Mouse (Mus musculus) retina, adult 2 months (tissue): ENCODE data around the gene Camk1.
A peak's percentile ranks its signal among the peaks of the same experiment; 100 is the strongest.

Experiments
- DNase-seq: peaks from one replicate; pipeline ENCODE4 v3.0.0-alpha.2; 2012; ENCODE audit warnings: low read depth, low spot score

Gene Camk1

DNA sequence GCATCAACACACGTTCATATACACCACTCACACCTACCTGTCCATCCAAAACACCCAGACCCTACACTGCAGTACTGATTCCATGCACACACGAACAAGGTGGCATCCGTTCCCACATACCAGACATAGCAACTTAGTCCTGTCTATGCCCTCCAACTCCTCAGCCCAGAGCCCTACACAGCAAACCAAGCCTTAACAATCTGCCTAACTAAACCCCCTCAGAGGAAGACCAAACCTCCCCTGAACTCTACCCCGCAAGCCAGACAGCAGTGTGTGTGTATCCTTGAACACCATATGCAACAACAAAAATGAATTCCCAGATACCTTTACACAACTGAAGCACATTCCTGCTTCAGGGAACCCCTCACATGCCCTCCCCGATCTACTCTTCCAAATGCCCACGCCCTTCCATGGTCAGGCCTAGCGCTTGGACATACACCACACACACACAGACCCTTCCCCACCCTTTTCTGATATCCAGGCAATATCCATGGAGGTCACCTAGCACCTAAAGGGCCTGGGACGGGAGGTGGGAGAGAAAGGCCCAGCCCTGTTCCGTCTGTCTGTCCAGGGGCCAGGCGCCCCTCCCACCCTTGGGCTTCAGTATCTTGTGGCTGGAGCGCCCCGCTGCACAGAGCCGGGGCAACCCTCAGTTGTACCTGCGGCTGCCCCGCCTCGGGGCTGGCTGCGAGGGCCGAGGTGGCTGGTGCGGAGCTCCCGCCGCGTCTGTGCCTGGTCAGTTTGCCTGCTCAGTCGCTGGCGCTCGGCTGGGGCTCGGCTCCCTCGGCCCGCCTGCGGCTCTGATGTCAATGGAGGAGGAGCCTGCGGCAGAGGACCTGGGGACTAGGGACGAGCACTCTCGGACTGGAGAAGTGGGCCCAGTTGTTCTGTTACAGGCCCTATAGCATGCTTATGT is at the start of gene Camk1:
Gene Camk1 (minus strand): TSS at position 808 of the 916 bp plus-strand sequence.
- DNase-seq = no peak

DNA sequence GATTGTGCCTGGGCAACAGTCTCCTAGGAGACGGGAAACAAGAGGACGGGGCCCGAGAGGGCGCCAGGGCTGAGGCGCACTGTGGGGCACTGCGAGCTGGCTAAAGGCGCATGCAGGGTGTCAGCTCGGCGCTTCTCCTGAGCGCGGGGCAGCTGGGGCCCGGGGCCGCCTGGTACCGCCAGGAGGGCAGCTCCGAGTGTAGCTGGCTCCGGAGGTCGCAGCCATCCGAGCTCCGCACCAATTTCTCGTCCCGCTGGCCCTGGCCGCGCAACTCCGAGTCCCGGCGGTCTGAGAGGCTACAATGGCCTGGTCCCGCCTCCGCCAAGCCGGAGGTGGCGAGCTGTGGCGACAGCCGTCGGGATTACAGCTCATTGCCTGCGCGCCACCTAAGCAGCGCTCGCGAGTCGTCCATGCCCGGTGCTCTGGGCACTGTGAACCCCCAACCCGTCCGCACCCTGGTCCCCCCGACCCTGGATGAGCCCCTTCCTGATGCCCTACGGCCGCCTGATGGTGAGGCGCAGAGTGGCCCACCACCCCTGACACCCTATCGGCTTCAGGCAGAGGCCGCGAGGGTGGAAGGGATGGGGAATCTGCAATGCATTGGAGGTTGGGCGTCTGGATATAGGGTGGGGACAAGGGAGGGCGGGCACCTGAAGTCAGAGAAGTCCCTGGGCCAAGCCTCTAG is 48.7 kb upstream of the Camk1 start:
- peak; percentile 52 for DNase-seq

DNA sequence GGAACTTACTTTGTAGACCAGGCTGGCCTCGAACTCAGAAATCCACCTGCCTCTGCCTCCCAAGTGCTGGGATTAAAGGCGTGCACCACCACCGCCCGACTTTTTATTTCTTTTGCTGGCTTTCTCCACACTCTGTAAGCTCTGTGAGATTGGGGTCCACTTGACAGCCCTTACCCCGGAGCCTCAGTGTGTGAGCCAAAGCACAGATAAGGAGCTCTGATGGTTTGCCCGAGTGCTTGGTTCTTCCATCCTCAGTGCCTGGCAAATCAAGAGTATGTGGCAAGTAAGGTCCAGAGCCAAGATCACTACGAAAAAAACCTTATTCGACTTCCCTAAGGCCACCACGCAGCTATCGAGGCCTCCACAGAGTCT is 48.2 kb upstream of the Camk1 start:
- DNase-seq = no peak

DNA sequence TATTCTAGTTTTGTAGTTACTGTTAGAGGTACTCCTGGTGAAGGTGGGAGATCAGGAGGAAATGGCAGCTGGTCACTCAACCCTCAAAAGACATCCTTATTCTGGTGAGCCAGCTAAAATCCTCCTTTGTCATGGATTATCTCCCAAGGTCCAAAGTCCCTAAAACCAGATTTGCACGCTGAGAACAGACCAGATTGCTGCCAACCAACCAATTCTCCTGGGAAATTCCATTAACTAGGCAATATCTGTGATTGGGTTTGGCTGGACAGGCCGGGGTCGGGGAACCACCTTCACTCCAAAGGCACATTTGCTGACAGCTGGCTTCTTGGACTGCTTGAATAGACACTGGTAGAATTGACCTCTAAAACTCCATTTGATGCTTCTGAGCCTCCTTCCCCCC is 46.9 kb upstream of the Camk1 start:
- DNase-seq = no peak

DNA sequence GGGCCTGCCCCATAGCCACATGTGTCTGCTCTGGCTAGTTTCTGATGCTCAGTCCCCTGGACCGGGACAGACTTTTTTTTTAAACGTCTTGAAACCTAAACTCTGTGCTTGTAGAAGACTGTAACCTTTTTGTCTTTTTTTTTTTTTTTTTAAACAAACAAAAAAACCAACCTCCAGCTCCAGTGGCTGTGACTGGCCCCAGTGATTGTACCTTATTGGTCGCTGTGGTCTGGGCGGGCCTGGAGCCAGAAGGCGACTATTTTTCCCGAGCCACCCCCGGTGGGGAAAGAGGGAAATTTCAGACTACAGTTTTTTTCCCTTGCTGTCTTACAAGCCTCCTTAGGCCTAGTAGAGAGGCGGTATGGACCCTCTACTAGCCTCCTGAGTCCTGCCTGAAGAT is 45.2 kb upstream of the Camk1 start, which contains the start of gene Ttll3:
Gene Ttll3 (plus strand): TSS at position 301 of the 400 bp plus-strand sequence.
- no peak for DNase-seq

DNA sequence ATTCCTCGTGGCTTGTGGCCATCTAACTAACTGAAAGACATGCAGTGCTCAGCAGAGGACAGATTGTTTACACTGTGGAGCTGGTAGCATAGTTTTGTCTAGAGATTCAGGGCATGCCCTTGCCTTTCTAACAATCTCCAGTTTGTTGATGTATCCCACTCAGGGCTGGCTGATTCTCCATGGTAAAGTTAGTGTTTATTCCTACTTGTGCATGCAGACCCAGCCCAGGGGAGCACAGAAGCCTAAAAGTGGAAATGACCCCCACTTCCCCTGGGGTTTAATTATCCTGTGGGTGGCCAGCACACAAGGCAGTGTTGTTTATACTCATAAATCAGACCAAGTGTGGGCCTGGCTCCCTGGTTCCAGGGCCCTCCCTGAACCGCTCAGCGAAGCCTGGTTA is 42.2 kb upstream of the Camk1 start:
- DNase-seq = no peak

DNA sequence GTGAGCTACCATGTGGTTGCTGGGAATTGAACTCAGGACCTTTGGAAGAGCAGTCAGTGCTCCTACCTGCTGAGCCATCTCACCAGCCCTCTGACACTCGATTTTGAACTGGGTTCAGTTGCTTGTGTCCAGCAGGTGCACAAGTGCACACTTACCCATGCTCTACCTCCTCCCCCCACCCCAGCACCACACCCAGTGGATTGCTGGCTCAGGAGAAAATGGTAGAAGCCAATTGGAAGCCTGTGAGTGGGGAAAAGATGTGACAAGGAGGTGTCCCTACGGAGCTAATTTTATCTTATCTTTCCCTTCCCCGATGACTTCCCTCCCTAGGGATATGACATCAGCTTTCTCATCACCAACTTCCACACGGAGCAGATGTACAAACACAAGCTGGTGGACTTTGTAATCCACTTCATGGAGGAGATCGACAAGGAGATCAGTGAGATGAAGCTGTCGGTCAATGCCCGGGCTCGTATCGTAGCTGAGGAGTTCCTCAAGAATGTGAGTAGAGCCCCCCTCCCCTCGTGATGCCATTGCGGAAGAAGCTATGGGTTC is 41.5 kb upstream of the Camk1 start:
- DNase-seq = no peak

DNA sequence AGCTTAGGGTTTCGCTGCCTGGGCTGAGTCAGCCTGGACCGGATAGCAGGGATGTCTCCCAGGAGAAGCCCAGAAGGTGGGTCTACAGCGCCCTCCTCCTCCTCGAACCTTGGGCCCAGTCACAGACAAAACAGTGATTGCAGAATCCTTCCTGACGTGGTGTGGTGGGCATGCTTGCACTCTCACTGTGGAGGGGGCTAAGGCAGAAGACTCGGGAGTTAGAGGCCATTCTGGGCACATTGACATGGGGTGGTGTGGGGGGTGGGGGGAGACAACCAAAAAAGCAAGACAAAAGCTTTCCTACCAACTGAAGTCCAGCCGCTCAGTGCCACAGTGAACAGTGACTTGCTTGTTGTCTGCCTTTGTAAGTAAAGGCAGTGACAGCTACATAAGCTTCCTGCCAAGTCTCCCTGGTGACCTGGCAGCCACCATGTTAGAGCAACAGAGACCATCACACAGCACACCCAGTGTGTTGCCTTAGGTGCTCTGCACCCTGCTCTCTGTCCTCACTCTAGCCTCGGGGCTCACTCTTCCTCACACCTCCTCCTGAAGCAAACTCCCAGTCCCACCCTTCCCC is 40.7 kb upstream of the Camk1 start:
- DNase-seq = no peak

DNA sequence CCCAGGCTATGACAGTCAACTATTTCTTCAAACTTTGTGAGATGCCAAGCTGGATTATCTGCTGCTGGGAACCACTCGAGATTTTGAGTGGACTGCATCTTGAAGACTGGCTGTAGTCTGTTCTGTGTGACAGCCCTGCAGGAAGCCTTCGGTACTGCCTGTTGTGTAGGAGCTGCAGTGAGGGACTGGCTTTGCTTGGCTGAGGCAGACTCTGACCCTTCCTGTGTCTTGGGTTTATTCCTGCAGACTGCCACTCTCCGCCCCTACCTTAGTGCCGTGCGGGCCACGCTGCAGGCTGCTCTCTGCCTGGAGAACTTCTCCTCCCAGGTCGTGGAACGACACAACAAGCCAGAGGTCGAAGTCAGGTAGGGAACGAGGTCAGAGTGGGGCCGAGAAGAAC is 36.7 kb upstream of the Camk1 start:
- DNase-seq = no peak

DNA sequence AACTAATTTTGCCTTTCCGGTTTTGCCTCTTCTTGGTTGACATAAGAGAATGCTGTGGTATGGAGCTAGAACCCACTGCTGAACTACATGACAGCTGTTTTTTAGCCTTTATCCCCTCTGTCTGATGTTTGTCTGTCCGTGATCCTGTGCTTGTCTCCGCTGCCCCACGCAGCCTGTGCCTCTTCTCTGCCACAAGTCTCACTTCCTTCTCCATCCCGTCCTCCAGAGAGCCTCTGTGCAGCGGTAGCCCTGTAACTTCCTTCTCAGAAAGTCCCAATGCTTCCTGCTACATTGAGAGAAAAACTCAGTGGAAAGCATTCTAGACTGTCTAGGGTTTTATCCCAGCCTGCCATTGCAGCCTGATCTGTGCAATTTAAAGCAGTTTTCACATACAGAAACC is 35.5 kb upstream of the Camk1 start:
- no peak for DNase-seq

DNA sequence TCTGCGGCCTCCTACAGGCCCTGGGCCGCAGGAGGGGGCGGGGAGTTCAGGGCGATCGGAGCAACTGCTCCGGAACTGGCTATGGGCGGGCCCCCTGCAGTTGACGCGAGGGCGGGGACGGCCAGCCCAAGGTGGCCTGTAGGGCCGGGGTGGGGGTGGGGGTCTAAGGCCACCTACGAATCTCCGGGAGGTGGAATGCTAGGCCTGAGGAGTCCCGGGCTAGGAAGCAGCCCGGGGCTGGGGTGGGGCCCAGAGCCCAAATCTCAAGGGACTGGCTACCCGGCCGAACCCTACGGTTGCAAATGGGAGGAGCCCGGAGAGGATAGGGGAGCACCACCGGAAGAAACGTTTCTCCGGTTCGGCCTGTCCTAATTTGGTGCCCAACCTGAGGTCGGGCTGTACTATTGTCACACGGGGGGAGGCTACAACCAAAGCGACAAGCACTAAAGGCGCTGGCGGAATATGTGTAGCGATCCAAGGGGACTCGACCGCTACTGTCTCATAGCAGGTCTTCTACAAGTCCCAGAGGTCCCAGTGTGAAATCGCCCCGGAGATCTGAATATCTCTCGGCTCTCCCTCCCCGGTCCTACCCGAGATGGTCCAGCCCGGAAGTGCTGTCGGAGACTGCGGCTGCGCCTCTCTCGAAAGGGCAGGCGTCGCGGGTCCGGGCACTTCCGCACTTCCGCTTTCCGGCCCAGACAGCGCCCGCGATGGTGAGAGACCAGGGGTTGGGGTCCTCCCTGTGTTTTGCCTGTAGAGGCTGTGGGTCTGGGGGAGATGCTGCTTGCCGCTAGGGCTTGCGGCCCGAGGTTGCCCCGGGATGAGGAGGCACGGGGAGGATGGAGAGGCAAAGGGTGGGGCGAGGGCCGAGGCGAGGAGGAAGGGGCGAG is 34.0 kb upstream of the Camk1 start, which contains the start of the genes Tada3 and Arpc4:
Gene Tada3 (minus strand): TSS at position 388 of the 890 bp plus-strand sequence.
Gene Arpc4 (plus strand): TSS at position 620 of the 890 bp plus-strand sequence.
- DNase-seq = peak; percentile 93

DNA sequence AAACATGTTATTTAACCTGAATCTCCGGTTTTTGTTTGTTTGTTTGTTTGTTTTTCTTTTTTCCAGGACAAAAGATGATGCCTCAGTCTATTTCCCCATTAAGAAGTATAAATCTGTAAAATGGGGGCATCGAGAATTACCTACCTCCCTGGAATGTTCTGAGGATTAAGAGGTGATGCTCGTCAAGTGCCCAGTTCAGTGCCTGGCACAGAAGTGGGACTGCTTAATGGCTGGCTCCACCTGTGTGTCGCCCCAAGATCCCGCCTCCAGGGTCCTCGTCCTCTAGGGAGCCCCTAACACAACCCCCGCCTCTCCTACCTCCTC is 33.4 kb upstream of the Camk1 start:
- no peak for DNase-seq

DNA sequence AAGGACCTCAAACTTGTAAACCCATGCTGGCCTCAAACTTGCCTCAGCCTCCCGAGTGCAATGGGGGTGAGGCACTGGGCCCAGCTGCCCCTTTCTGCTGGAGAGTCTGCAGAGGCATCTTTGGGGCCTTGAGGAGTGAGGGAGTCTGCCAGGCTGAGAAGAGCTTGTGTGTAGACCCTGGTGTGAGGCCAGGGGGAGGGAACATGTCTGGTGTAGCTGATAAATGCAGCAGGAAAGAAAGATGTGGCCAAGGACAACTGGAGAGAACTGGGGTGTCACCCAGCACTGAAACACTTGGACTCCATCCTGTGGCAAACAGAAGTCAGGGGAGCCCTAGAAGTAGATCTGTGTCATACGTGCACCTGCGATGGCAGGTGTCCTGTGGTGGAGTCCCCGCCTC is 29.7 kb upstream of the Camk1 start:
- no peak for DNase-seq

DNA sequence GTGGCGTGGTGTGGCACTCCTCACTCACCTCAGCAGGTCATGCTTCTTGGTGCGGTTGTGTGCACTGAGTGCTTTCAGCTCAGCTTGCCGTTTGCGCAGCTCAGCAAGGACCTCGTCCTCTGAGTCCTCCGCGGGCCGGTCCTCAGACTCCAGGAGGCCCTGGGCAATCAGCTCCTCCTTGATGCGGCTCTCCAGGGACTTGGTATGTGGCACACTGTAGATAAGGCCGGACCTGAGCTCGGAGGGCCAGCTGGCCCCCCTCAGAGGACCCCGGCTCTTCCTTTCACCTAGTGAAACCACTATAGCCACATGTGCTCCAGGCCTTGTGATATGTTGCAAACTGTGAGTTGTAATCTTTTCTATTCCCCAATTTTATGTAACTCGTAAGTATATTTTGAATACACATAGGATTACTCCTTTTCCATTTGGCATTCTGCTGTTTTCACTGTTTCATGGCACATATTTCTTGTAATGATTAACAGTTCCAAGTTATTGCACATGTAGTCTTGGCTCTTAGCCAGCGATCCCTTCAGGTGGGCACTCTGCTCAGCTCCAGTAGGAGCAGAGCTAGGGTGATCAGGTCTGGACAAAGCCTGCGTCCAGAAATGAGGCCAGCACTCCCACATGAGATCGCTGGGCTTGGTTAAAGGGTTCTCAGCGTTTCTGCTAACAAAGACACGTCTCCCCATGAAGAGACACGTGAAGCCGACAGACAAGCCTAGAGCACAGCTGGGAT is 26.6 kb upstream of the Camk1 start:
- no peak for DNase-seq

DNA sequence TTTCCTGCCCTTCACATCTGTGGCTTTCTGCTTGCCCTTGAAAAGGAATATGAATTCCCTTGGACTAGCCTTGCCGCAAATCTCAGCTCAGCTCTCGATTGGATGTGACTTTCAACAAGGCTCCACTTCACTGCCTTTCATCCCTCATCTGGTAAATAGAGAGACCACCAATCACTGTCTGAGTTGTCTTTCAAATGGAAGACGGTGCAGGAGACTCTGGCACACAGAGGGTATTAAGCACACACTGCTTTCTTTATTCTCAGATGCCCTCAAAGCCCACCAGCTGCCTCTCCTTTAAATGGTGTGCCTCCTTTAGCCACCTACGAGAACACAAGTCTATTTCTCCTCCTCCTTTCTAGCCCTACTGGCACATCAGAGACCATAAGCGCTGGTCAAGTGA is 24.8 kb upstream of the Camk1 start:
- no peak for DNase-seq

DNA sequence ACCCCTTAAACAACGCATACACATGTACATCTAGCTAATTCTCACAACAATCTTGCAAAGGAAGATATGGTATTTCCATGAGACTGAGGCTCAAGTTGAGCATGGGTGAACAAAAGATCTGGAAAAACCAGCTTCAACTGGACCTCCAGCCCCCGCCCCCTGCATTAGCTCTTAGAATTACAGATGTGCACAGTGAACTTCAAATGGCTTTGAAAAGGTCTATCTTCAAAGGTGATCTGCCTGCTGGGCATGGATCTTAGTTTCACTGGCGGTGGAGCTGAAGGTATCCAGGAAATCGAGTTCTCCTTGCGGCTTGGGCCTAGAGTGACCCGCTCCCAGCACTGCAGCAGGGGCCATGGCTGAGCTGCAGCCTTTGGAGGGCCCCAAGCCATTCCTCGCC is 24.3 kb upstream of the Camk1 start:
- no peak for DNase-seq

DNA sequence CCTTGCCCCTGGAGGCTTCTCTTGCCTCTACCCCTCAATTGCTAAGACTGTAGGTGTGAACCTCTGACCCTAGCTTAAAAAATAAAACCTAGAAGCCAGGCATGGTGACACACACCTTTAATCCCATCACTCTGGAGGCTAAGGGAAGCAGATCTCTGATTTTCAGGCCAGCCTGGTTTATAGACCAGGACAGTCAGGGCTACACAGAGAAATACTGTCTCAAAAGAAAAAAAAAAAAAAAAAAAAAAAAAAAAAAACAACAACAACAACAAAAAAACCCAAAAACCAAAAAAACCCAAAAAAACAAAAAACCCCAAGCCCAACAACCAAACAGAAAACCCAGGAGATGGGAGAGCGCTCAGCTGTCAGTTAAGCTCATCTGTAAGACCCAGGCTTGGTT is 23.8 kb upstream of the Camk1 start:
- no peak for DNase-seq

DNA sequence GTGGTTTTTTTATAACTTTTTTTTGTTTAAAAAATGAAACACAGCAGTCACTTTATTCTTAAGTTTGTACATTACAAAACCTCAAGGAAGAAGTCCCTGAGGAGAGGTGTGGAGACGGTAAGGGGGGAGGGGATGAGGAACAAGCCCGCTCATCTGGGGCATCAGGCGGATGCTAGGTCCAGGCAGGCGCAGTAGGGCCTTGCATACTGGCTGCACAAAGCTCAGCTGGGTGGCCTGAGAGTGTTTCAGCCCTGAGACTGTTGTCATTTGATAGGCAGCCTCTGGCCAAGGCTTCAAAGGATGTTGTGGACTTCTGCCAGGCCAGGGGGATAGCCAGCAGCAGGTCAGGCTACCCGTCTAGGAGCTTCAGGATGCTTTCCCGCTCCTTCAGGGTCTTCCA is 22.9 kb upstream of the Camk1 start:
- DNase-seq = no peak

DNA sequence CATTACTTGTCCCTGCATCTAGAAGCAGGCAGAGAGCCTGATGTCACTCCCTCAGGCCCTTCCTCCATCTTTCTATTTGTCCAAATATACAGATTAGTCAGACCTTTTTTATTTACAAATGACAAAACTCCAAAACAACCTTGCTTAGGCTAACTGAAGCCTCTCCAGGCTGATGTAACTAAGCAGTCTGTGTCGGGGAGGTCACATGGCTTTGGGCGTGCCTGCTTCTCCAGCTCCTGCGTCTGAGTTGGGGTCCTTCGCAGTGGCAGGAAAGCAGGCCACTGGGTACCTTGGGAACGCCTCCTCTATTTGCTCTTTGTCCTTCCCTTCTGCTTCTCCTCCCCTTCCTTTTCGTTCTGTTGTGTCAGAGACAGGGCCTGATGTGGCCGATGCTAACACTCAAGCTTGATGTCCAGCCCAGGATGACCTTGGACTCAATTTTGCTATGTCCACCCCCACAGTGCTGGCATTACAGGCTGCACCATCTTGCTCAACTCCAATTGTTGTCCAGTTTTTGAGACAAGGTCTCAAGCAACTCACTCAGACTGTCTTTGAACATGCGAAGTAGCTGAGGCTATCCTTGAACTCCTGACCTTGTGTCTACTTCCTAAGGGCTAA is 20.8 kb upstream of the Camk1 start:
- no peak for DNase-seq

DNA sequence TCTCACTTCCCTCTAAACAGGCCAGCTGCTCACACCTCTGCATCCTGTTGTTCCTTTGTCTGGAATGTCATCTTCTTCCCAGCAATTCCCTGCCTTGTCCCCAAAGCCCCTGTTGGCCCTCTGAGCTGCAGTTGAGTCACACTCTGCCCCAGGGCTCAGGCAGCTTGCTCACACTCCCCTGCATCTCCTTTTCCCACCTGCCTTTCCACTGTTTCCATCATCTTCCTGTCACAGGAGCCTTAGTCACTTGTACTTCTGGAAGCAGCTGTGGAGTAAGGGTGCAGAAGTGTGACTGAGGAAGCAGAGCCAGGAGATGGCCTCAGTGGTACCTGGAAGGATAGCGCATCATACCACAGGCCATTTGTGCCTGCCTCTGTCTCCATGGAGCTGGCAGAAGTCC is 18.5 kb upstream of the Camk1 start:
- no peak for DNase-seq
